Mouse (Mus musculus): ENCODE data around the gene Npr2.

Npr2 gene

DNA sequence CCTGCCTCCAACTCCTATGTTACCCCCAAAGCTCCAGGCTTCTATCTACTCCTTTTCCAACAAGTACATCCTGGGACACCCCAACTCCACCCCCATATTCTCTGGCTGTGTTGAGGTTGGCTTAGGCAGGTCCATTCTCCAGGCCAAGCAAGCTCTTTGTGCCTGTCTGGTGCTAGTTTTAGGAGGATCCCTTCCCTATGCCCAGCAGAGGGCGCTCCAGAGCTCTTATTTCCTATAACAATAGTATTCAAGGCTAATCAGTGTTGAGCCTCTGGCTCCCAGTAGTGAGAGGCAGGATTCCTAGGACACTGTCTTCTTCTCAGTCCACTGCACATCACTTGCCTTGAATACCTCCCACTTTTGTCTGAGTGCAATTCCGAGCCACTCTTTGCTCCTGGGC, 40.3 kb downstream of the Npr2 start:
- DNase-seq (ENCODE audit: low read depth): peak; percentile 86

DNA sequence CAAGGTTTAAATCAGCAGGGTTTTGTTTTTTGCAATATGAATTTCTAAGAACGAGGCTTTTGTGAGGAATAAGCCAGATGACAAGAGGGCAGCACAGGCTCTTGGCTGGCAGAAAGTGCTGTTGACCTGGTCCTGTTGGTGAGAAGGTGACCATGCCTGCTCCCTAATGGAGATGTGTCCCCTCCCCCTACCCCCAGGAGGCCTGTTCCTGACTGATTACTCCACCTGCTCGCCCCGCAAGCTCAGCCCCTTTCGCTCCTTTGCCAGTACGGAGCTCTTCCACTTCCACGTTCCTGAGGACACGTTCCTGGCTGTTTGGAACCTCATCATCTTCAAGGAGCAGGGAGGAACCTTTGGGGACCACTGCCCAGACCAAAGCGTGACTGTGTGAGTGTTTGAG, 42.0 kb downstream of the Npr2 start:
- DNase-seq (ENCODE audit: low read depth): no peak

DNA sequence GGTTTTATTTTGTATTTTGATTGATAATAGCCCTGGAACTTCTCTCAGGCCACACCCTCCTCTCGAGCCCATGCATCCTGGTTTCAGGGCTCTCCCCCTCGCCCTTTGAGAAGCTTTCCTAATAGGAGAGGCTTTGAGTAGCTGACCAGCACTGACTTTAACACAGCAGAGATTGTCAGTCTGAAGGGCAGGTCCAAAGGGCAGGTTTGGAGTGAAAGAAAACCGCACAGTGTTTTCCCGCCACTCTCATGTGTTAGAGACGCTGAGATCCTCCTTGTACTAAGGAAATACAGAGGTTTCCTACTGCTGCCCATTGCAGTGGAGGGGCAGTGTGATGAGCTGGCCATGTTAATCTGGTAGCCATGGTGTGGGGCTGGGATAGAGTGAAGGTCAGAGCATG, 43.2 kb downstream of the Npr2 start:
- DNase-seq (ENCODE audit: low read depth): no peak

GRCm38 (mm10) chr4:43675608-43676007, 43.9 kb downstream of the Npr2 start:
- no peak for DNase-seq (ENCODE audit: low read depth)

GRCm38 (mm10) chr4:43678541-43678940, 46.8 kb downstream of the Npr2 start:
- DNase-seq (ENCODE audit: low read depth): no peak

DNA sequence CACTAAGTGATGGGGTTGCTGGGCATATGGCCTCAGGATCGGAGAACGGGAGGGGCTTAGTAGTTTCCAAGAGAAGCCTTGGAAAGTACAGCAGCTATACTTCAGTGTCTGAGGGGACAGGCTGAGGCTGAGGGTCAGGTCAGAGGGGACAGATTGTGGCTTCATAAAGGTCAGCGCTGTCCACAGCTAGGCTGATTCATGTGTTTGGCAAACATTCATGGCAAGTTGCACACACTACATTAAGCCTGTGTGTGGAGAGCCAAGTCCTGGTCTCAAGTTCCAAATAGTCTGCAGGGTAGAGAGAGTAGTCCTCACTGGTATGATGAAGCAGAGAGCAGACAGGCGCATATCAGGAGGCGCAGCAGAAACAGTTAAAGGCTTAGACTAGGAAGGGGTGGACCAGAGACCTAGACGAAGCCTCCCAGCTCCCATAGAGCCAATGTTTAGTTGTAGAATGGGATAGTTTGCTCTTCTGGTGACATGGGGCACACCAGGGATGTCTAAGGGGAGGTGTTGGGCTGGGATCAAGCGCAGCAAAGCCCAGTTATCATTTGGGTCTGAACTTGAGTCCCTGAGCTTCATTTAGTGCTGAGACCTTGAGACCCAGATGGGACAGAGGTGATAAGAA, 47.8 kb downstream of the Npr2 start:
- no peak for DNase-seq (ENCODE audit: low read depth)

DNA sequence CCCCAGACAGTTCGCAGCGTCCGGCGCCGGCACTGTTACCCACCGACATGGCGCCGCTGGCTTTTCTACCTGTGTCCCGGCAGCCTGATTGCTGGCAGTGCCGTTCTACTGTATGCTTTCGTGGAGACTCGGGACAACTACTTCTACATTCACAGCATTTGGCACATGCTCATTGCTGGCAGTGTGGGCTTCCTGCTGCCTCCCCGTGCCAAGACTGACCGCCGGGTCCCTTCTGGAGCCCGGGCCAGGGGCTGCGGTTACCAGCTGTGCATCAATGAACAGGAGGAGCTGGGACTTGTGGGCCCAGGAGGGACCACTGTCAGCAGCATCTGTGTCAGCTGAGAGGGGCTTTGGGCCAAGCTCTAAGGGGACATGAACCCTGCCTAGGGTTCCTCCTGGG, 58.3 kb downstream of the Npr2 start:
- DNase-seq (ENCODE audit: low read depth): no peak

DNA sequence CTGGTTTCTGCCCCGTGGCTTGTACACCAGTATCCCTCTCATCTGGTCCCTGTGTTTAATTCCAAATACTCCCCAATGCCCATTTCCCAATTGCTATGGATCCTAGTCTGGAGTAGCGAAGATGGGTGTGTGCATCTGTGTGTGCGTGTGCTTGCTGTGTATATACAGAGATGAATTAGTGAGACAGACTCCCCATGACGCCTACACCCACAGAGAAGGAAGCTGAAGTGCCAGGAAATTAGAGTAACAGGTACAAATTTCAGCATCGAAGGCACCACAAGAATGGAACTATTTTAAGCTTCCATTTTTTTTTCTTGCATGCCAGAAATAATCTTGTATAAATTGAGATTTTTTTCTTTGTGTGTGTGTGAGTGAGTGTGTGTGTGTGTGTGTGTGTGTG, 59.3 kb downstream of the Npr2 start:
- no peak for DNase-seq (ENCODE audit: low read depth)

GRCm38 (mm10) chr4:43693806-43694241, 62.1 kb downstream of the Npr2 start:
- peak; percentile 96 for DNase-seq (ENCODE audit: low read depth)

- DNase-seq (ENCODE audit: low read depth): peak; percentile 84
Observed at GRCm38 (mm10) chr4:43694439-43695248, 62.9 kb downstream of the Npr2 start.

GRCm38 (mm10) chr4:43695249-43695671, 63.5 kb downstream of the Npr2 start:
- DNase-seq (ENCODE audit: low read depth): no peak

- DNase-seq (ENCODE audit: low read depth): no peak
Observed at GRCm38 (mm10) chr4:43696561-43696960, 64.8 kb downstream of the Npr2 start.

DNA sequence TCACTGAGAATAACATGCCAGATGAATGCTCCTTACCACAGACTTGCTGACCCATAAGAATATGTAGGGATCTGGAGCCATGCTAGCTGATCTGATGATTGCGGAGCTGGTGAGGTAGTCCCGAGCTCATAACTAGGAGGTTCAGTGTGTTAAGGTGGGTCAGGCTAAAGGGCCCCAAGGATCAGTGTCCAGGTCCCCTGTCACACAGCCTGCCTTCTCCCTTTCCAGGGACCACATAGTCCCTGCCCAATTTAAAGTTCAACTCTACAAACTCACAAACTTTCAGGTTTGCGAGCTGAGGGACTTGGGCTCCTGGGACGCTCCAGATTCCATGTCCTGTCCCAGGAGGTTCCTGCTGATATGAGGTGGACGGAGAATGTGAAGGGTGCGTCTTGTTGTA, 69.0 kb downstream of the Npr2 start, which contains the start of gene Olfr70:
Gene Olfr70, minus strand, starts transcription at position 101 of the 400 bp plus-strand sequence.
- no peak for DNase-seq (ENCODE audit: low read depth)
